ENCODE assay signal across 7 mouse cellular contexts in the genomic region with DNA sequence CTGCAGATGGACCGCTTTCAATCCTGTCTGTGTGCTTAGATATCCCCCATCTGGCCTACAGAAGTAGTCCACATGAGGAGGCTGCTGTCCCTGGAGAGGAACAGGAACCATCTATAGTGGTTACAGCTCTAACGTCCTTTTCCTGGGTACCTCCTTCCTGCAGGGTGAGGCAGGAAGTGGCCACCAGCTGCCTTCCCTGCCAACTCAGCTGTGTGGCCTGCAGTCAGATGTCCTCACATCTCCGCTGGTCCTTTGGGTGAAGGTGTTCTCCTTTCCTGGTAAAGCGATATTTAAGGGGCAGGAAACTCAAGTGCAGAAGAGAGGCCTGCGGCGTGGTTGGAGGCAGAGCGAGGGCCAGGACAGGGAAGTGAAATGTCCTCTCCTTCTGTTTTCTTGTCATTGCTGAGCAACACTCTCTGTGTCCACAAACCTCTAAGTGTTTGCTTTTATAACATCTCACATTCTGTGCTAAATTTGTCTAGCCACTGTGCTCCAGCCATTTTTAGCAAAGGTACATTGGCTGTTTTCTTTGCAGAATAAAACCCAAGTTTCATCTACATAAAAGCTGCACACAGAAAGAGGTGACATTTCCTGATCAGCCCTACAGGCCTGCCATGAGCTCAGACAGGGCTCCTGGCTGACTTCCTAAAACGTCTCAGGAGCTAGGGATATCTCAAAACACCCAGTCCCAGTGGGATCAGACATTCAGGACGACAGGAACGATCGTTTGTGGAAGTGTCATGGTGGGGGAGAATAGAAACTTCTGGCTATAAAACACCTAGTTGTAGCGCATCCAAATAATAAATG.
DNase-seq lines count a peak whose midpoint lies in the region; ATAC-seq and TF ChIP-seq lines count a peak whose summit lies in the region.

No protein-coding gene starts in this region.

- DNase-seq in CD4-positive helper T cell, adult 2 months (ENCODE audit: low read depth, low spot score) = peak; percentile 71
- peak; percentile 45 for DNase-seq in MEL (ENCODE audit: low read depth, low spot score)
- DNase-seq in limb, embryonic 10.5 days (ENCODE audit: low spot score) = no peak
- DNase-seq in thymus, postnatal 10 days (ENCODE audit: low spot score in 2 of 2) = peak; percentile 52 to 59
- DNase-seq in cerebellum, adult 18-20 months = no peak

- no peak overlapping the region for H3K4me2 ChIP-seq in heart, embryonic 15.5 days

- WGBS in heart, embryonic 15.5 days = 48% methylated on average over 12 of the region's 12 CpGs
- 83% methylated on average over 12 of the region's 12 CpGs for WGBS in limb, embryonic 10.5 days

- TF ChIP-seq RAD21 in MEL (IDR thresholded peaks at IDR 0.05; ENCODE audit: low read depth, low read length) = peak; percentile 13

- TF ChIP-seq POLR2A in MEL (IDR thresholded peaks at IDR 0.05; ENCODE audit: control insufficient read depth in 1 of 2, insufficient read depth in 1 of 2, low read depth in 1 of 2, low read length in 2 of 2, poor library complexity in 1 of 2) = no peak

- no peak; a peak in 1 of 6 replicates for TF ChIP-seq CTCF in MEL (IDR thresholded peaks at IDR 0.05 in 2 of 3, conservative IDR thresholded peaks at IDR 0.05 in 1 of 3; ENCODE audit: control insufficient read depth in 1 of 3, insufficient read depth in 1 of 3, low read depth in 2 of 3, low read length in 3 of 3, poor library complexity in 1 of 3, severe bottlenecking in 1 of 3)

- H3K36me3 ChIP-seq in MEL (ENCODE audit: control insufficient read depth in 1 of 2, insufficient read depth in 2 of 2, low read length in 2 of 2) = peaks cover 0 to 8% of the 10 kb centered on the region in 2 experiments; a peak in 1 of 4 replicates
- H3K36me3 ChIP-seq in heart, embryonic 15.5 days = no peaks in the 10 kb centered on the region
- no peaks in the 10 kb centered on the region for H3K36me3 ChIP-seq in limb, embryonic 10.5 days

- peak in 1 of 2 experiments; percentile 39; a peak in 2 of 4 replicates for TF ChIP-seq EP300 in MEL (IDR thresholded peaks at IDR 0.05; ENCODE audit: low read depth in 1 of 2, low read length in 2 of 2)

- H3K9me3 ChIP-seq in MEL (replicated peaks; ENCODE audit: insufficient read depth, low read length) = no peaks in the 10 kb centered on the region
- no peaks in the 10 kb centered on the region for H3K9me3 ChIP-seq in heart, embryonic 15.5 days (replicated peaks)
- H3K9me3 ChIP-seq in limb, embryonic 10.5 days (replicated peaks) = no peaks in the 10 kb centered on the region

- peak overlapping the region; percentile 35; the same call in 1 of the 2 replicates for H3K27ac ChIP-seq in MEL (ENCODE audit: control insufficient read depth, low read depth, low read length)
- H3K27ac ChIP-seq in heart, embryonic 15.5 days = peak overlapping the region; percentile 79
- H3K27ac ChIP-seq in limb, embryonic 10.5 days = peak overlapping the region; percentile 25; the same call in 1 of the 2 replicates

- H3K27me3 ChIP-seq in MEL (ENCODE audit: control insufficient read depth in 1 of 2, insufficient read depth in 2 of 2, low read length in 2 of 2) = no peaks in the 10 kb centered on the region
- no peaks in the 10 kb centered on the region for H3K27me3 ChIP-seq in heart, embryonic 15.5 days
- no peaks in the 10 kb centered on the region for H3K27me3 ChIP-seq in limb, embryonic 10.5 days (ENCODE audit: low read depth, poor library complexity, severe bottlenecking)

- H3K4me1 ChIP-seq in MEL (ENCODE audit: control insufficient read depth in 1 of 2, insufficient read depth in 2 of 2, low read length in 2 of 2) = peaks cover 0 to 15% of the 10 kb centered on the region in 2 experiments; a peak in 3 of 4 replicates
- peaks cover 18% of the 10 kb centered on the region for H3K4me1 ChIP-seq in heart, embryonic 15.5 days (replicated peaks)
- peaks cover 5% of the 10 kb centered on the region for H3K4me1 ChIP-seq in limb, embryonic 10.5 days

- no peak overlapping the region for H3K4me3 ChIP-seq in MEL (ENCODE audit: control insufficient read depth in 1 of 2, insufficient read depth in 1 of 2, low read depth in 2 of 2, low read length in 2 of 2)
- no peak overlapping the region for H3K4me3 ChIP-seq in heart, embryonic 15.5 days
- no peak overlapping the region for H3K4me3 ChIP-seq in limb, embryonic 10.5 days

- peak; percentile 59; the same call in 1 of the 2 replicates for ATAC-seq in heart, embryonic 15.5 days (replicated peaks; ENCODE audit: insufficient number of reproducible peaks, insufficient read depth, low FRiP score, low read depth)
- peak; percentile 69 for ATAC-seq in megakaryocyte-erythroid progenitor cell, adult 5-6 weeks (replicated peaks; ENCODE audit: low FRiP score, low TSS enrichment, poor library complexity, severe bottlenecking)

- H3K9ac ChIP-seq in MEL (ENCODE audit: control insufficient read depth, low read depth, low read length, poor library complexity, severe bottlenecking) = no peak overlapping the region
- H3K9ac ChIP-seq in heart, embryonic 15.5 days = no peak overlapping the region

- H3K79me2 ChIP-seq in MEL (ENCODE audit: control insufficient read depth, insufficient read depth, low read length, poor library complexity) = no peaks in the 10 kb centered on the region

TF ChIP-seq in MEL, 35 proteins besides CTCF, POLR2A, EP300 and RAD21:
- TF ChIP-seq ZC3H11A (IDR thresholded peaks at IDR 0.05; ENCODE audit: low read depth, low read length) = peak; percentile 6; the same call in 1 of the 2 replicates
- no peak; the same call in 1 of the 2 replicates for TF ChIP-seq SMC3 (IDR thresholded peaks at IDR 0.05; ENCODE audit: low read depth, low read length)
- TF ChIP-seq USF1 (IDR thresholded peaks at IDR 0.05; ENCODE audit: low read depth, low read length) = no peak
- no peak for TF ChIP-seq USF2 (IDR thresholded peaks at IDR 0.05; ENCODE audit: borderline replicate concordance in 1 of 2, insufficient read depth in 1 of 2, low read depth in 1 of 2, low read length in 2 of 2)
- TF ChIP-seq TAL1 (IDR thresholded peaks at IDR 0.05; ENCODE audit: low read length) = no peak
- TF ChIP-seq ZKSCAN1 (IDR thresholded peaks at IDR 0.05; ENCODE audit: low read depth, low read length) = no peak
- peak; percentile 69 for TF ChIP-seq ETS1 (IDR thresholded peaks at IDR 0.05; ENCODE audit: low read depth, low read length)
- TF ChIP-seq SIN3A (IDR thresholded peaks at IDR 0.05; ENCODE audit: low read length) = 0 out of 2 replicates have a peak, but pooled peaks have one; percentile 18
- no peak for TF ChIP-seq MXI1 (IDR thresholded peaks at IDR 0.05; ENCODE audit: low read depth, low read length)
- TF ChIP-seq CHD2 (IDR thresholded peaks at IDR 0.05; ENCODE audit: low read length) = no peak
- TF ChIP-seq POLR2AphosphoS2 (IDR thresholded peaks at IDR 0.05; ENCODE audit: low read length) = no peak
- TF ChIP-seq ELF1 (IDR thresholded peaks at IDR 0.05; ENCODE audit: low read depth, low read length) = 0 out of 2 replicates have a peak, but pooled peaks have one; percentile 17
- no peak for TF ChIP-seq NRF1 (IDR thresholded peaks at IDR 0.05; ENCODE audit: insufficient read depth, low read depth, low read length, poor library complexity, severe bottlenecking)

Comparison
In these comparisons a context has a peak if more than half of its experiments do, and no peak if none do; other contexts are left out.
1. DNase-seq: peak in CD4-positive helper T cell, adult 2 months (single experiment), MEL (single experiment) and thymus, postnatal 10 days (2 of 2); none in limb, embryonic 10.5 days (single experiment) and cerebellum, adult 18-20 months (0 of 2).
2. H3K27ac ChIP-seq: peak in every context shown above with its lines; median percentile 79 in heart, embryonic 15.5 days; 35 in MEL; 25 in limb, embryonic 10.5 days.